Mouse (Mus musculus) adrenal gland, adult 8-10 months (tissue): ENCODE measurements around the gene Olfr95. TPM values are rescaled to one million over a fixed set of nuclear protein-coding genes. Genes with fewer than 3 reads are reported as not detected.
"Not testable (repeated sequence)": the region's sequence is repeated elsewhere in the genome, so short reads cannot be mapped to it uniquely, and the experiment has no call there.

Experiments
- DNase-seq: peaks from one replicate; pipeline ENCODE4 v3.0.0; 2022
- total RNA-seq, 4 experiments: library from RNA; stranded (reverse); gene quantifications; 2 replicates each; pipeline ENCODE4 v1.2.4; 2022

Gene Olfr95
- not detected for total RNA-seq

DNA sequence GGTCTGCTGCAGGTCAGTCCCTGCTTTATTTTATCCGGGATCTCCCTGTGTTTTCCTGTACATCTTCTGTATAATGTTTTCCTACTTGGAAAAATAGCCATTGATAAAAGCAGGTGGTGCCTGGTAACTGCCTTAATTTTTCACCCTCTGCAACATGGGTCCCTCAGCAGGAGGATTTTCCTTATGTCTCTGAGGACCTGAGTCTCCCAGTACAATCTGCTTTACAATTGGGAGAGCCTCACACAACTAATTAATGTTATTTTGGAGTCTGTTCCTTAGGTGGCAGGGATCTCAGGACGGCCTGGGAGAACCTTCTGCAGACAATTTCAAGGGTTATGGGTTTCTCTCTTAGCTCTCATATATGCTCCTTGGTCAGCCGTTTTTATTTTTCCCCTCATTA is at the start of gene Olfr95:
Gene Olfr95, minus strand, starts transcription at position 101 of the 400 bp plus-strand sequence.
- DNase-seq, result no peak

DNA sequence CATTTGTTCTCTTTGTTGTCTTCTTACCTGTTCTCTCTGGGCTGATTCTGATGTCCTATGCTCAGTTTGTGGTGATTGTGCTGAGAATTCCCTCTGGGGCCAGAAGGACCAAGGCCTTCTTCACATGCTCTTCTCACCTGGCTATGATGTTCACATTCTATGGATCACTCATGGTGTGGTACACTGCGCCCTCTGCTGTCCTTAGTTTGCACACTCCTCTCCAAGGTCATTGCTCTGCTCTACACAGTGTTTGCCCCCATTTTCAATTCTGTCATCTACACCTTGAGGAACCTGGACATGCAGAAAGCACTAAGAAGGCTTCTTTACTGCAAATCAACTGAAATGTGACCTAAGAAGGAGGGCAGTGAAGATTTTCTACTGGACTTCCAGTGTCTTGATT is 37.6 kb upstream of the Olfr95 start:
- no peak for DNase-seq

DNA sequence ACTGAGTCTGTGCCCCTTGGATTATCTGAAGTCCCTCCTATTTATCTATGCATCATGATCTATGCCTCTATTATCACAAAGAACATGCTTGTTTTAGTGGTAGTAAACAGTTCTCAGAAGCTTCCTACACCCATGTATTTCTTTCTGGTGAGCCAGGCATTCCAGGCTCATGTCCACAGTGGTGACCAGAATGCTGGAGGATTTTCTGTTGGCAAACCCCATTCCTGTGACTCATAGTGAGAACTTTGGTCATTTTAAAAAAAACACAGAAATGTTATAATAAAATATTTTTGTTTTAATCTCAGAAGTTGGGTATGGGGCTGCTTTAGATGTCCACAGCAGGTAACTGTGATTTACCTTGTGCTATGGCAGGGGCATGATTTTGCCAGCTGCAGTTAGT is 36.5 kb upstream of the Olfr95 start:
- no peak for DNase-seq

DNA sequence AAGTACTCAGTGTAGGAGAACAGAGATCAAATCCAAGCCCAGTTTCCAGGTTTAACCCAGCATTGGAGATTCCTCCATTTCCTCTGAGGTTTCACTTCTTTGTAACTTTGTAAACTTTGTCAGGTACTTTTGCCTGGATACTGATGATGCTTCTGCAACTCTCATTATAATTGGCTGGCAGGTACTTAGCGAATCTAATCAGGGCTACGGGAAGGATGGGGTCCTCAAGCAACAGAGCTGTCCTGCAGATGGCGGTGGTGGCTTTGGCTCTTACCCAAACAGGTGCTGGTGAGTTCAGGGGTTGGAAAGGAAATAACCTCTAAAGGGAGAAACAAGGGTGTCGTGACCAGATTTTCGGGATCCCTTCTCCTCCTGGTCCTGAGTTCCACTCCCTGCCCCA is 33.8 kb upstream of the Olfr95 start:
- peak; percentile 8 for DNase-seq

DNA sequence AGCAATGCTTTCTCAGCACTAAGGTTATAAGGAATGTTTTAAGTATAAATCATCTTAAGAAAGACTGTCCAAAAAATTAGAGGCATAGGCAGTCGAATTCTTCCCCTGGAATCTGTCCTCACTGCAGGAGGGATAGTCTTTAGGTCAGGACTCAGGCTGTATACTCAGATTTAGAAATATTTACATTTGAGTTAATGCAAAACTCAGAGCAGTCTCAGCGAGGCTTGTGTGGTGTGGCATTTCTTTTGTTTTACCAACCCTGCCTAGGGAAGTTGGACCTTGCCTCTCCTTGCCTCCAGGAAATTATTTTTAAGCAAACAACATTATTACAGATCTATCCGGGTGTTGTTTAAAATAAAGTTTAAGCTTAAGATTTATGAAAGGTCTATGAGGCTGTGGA is 29.3 kb upstream of the Olfr95 start:
- DNase-seq, result no peak

DNA sequence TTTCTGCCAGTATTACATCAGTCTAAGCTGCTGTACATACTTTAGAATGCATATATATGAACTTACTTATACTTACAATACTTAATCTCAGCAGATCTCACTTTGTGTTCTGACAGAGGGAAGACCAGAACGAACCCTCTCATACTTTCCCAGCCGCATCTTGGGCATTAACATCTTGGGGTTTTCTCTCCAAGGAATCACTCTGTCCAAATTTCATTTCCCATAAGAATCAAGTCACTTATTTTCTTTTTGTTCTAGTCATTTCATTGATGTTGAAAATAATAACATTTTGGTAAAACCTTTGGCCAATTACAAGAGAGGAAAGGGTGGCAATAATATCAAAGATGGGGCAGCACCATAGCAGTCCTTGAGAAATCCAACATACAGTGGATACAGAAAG is 24.3 kb upstream of the Olfr95 start, which contains the start of gene Olfr97:
Gene Olfr97, minus strand, starts transcription at position 101 of the 400 bp plus-strand sequence.
- DNase-seq, result not testable (repeated sequence)

DNA sequence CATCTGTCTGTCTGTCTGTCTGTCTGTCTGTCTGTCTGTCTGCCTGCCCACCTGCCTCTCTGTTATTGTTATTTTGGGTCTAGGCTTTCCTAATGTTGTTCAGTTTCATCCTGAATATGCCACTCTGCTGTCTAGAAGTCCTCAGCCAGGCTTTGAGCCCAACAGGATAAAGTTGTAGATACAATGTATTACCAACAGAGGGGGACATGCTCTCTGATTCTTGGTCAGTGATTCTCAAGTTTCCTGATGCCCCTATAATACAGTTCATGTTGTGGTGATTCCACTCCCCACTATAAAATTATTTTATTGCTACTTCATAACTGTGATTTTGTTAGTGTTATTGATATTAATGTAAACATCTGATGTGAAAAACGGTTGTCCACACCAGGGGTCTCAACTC is 9.0 kb upstream of the Olfr95 start:
- no peak for DNase-seq

DNA sequence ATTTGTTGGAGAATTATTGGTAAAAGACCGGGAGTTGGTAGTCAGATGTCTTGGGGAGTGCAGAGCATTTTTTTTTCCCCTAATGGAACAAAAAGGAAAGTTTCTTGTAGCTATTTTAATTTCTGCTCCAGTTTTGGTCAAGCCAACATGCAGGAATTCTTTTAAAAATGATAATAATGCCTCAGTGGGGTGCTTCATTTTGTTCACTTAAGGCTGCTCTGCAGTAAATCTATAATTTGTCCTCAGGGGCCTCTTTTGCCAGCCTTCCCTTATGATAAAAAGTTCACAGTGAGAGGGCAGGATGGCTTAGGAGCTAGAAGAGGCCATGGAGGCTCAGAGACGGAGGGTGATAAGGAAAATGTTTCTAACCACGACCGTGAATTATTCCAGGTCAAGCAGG is 6.9 kb upstream of the Olfr95 start, which contains the start of gene Olfr96:
Gene Olfr96, plus strand, starts transcription at position 301 of the 400 bp plus-strand sequence.
- DNase-seq, result no peak

DNA sequence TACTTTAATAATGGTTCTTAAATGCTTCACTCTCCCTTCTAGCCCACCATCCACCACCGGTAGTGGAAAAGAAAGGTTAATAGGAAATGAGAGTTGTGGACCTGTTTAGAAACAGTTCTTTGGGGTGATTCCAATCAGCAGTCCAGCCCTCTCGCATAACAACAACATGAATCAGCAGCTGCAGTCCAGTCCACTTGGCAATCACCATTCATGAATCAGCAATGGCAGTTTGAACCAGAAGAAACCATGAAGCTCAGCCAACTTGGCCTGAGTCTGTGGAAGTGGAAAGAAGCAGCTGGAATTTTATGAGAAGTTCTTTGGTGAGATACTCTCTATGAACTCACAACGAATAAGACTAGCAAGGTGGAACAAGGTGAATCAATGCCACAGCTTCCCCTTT is 5.6 kb upstream of the Olfr95 start:
- peak; percentile 9 for DNase-seq

DNA sequence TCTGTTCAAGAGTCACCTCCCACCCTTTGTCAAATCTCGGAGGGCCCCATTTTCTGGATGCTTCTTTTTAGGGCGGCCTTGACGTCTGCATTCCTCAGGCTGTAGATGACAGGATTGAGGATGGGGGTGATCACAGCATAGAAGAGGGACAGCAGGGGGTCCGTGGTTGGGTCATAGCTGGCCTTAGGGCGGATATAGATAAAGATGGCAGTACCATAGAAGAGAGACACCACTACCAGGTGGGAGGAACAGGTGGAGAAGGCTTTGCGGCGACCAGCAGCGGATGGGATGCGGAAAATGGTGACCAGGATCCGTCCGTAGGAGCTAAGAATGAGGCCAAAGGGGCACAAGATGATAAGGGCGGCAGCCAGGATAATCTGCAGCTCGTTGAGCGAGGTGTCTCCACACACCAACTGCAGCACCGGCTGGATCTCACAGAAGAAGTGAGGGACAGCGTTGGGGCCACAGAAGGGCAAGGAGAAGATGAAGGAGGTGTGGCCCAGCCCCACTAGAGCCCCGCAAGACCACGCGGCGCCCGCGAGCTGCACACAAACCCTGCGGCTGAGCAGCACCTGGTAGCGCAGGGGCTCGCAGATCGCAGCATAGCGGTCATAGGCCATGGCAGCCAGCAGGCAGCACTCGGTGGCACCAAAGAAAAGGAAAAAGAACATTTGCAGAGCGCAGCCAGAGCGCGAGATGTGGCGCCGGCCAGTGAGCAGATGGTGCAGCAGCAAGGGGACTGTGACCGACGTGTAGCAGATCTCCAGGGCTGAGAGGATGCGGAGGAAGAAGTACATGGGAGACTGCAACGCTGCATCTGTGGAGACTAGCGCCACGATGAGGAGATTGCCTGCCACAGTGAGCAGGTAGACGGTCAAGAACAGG is 1.8 kb downstream of the Olfr95 start:
- no peak for DNase-seq

DNA sequence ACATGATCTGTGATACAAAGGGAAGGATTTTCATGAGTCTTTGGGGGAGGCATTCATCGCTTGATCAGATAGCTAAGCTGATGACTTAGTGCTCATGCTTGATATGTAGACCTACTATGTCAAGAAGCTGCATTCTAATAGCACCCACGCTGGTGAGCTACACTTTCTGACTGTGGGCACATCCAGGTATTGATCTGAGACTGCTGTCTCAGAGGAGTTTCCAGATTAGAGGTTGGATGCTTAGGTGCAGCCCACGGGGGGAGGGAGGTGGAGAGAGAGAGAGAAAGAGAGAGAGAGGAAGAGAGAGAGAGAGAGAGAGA is 9.0 kb downstream of the Olfr95 start:
- no peak for DNase-seq

DNA sequence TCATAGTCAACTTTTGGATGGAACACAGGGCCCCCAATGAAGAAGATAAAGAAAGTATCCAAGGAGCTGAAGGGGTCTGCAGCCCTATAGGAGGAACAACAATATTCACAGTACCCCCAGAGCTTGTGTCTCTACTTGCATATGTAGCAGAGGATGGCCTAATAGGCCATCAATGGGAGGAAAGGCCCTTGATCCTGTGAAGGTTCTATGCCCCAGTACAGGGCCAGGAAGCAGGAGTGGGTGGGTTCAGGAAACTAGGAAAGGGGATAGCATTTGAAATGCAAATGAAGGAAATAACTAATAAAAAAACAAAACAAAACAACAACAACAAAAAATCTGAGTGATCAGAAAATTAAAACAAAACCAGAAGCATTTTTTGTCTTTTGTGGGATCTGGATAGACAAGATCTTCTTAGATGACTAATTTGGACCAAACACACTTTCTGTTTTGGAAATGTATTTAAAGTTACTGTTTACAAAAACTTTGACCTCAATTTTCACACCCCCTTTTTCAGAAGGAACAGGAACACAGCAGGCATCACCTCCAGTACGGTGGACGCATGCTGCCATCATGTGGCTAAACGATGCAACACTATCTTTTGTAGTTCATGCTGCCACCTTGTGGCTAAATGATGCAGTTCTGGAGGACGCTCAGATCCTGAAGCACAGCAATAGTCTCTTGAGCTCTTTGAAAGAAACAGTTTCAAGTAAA is 9.6 kb downstream of the Olfr95 start:
- peak; percentile 57 for DNase-seq

DNA sequence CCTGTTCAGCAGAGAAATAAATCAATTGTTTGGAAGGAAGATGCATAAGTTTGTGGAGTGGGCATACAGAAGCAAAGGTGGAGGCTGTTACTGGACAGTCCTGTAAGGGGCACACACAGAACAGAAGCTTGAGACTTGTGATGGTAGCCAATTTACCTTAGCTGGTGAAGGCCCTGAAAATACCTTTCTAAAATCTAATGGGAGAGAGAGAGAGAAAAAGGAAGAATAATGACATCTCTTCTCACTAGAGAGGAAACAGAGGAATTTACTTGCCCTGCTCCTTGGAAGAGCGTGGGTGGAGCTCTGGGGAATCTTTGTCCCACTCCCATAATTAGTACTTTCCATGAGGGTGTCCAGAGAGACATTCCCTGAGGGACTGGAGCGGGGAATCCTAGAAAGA is 12.0 kb downstream of the Olfr95 start, which contains the start of gene Olfr94:
Gene Olfr94, minus strand, starts transcription at position 101 of the 400 bp plus-strand sequence.
- DNase-seq, result no peak

DNA sequence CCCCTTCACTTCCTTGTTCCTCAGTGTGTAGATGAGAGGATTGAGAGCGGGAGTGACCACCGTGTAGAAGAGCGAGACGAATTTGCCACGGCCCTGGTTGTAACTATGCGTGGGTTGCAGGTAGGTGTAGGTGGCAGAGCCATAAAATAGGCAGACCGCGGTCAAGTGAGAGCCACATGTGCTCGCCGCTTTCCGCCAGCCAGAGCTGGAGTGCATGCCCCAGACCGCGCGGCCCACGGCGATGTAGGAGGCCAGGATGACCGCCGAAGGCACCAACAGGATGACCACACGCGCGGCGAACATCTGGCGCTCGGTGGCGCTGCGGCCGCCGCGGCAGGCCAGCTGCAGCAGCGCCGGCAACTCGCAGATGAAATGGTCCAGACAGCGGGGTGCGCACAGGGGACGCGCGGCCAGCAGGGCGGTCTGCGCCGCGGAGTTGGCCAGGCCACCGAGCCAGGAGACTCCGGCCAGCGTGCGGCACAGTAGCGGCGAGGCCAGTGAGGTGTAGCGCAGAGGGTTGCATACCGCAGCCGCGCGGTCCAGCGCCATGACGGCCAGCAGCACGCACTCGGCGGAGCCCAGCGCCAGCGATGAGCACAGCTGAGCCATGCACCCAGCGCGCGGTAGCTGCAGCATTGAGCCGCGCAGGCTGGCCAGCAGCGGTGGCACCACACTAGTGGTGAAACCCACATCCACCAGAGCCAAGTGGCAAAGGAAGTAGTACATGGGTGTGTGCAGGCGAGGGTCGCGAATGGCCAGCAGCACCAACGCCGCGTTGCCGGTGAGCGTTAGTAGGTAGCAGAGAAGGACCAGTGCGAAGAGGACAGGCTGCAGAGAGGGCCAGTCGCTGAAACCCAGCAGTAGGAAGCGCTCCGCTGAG is 15.8 kb downstream of the Olfr95 start:
- no peak for DNase-seq

DNA sequence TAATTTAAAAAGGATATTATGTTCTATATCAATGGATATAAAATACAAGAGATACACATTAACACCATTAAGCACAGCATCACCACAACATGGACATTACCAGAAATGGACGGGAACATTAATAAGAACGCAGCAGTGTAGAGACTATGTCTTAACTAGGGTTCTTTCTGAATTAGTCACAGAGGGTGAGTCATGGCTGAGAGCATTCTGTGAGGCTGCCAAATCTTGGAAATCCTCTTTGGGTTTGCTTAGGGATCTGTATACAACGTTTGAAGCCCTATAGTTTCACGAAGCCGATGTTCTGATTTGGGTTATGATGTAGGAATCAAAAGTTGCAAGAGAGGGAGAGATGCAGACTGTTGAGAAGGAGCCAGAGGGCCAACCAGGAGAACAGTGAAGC is 18.1 kb downstream of the Olfr95 start:
- DNase-seq, result no peak

DNA sequence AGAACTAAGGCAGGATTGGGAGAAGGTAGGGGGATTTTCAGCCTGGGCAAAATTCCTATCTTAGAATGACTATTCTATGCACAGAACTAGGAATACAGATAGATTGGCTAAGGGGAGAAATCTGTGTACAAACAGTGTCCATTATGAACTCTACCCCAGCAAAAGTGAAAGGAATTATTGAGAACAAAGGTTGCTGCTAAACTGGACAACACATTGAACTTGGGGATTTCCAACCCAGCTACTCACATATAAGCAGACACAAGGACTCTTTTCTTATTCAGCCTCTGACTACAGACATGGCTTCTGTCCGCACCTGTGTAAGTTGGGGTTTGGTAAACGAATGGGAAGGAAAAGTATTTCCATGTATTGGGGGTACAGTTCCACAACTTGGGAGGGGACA is 19.3 kb downstream of the Olfr95 start, which contains the start of gene Ubd:
Gene Ubd, plus strand, starts transcription at position 237 of the 400 bp plus-strand sequence.
- no peak for DNase-seq

DNA sequence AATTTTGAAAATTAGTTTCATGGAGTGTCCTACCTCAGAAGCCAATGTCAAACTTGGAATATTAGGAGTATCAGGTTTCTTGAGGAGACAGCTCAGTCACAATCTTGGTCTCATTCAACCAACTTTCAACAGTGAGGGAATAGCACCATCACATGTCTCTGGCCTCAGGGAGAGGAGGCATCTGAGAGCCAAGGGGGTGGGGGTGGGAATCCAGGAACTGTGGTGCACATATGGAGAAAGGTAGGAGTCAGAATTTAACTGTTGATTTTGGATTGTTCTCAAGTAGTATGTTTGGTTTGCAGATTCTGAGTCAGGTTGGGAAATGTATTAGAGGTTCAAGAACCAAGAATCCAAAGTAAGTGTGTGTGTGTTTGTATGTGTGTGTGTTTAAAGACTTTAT is 19.9 kb downstream of the Olfr95 start:
- DNase-seq, result no peak

DNA sequence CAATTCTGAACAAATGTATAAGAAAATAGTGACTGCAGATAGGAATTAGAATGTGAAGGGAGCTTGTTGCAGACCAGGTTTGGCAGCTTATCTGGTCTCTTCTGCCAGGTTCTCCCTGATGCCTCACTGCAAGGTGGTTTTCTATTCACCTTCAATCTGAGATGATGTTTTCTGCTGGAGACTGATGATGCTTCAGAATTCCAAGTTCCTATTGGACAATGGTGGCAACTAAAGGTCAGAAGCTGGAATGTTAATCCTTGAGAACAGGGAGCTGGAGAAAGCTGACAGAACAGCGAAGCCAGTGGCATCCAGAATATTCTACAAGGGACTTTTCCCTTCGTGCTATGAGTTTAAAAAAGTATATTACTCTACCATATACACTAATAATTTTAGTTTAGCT is 22.2 kb downstream of the Olfr95 start:
- DNase-seq, result peak; percentile 10

DNA sequence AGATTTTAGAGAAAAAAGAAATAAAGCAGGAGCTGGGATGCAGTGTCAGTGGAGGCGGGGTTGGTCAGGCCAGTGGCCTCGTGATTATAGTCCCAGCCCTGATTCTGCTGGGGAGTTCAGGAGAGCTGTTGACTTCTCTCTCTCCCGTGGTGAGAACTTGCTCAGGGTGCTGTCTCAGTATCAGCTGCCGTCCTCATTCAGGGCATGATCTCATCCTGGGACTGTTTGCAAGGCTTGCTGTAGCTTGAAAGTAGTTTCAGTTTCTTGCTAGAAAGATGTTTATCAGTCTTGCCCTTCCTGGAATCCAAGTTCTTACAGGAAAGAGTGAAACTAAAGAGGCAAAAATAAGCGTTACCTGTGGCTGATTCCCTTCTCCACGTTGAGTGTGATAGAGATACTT is 27.4 kb downstream of the Olfr95 start:
- DNase-seq, result no peak

DNA sequence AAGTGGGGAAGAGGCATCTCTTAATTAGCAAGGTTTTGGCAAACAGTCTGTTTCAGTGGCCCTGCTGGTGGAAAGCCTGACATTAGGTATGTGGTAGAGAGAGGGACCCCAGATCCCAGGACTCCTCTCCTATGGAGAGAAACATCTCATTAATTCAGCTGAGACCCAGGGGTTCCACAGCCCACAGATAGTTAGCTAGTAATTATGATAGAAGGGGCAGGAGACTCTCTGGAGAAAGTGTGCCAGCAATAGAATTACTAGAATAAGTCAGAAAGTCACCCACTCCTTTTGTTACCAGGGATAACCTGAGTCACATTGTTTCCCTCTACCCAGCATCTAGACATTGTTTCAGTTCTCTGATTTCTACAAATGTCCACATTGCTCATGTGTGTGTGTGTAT is 51.5 kb downstream of the Olfr95 start, which contains the start of gene Olfr93:
Gene Olfr93, minus strand, starts transcription at position 101 of the 400 bp plus-strand sequence.
- no peak for DNase-seq
